Mouse (Mus musculus): ENCODE data around the gene Rad50. TPM values are rescaled to one million over a fixed set of nuclear protein-coding genes. Genes with fewer than 3 reads are reported as not detected.

Gene Rad50
- polyA plus RNA-seq, 2 experiments from 2014 or later, result 47.8 to 50.7 TPM

- no peak for ATAC-seq
These were observed 8.6 kb downstream of the Rad50 start for GRCm38 (mm10) chr11:53698521-53698920.

DNA sequence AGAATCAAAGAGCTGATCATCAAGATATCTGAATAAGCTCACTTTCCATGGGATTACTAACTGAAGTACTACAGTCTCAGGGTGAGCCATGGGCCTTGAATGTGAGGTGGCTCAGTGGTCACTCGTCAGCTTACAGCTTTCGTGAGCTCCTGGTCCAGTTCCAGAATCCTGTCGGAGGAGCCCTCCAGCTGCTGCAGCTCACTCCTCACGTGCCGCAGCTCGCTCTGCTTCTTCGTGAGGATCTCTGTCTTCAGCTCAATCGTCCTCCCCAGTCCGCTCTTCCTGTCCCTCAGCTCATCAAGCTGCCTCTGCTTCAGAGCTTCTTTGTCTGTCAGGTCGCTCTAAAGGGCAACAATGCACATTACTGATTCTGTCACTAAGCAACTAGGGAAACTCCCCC is 15.1 kb downstream of the Rad50 start:
- ATAC-seq, result no peak

- no peak for ATAC-seq
These were observed 24.1 kb downstream of the Rad50 start for GRCm38 (mm10) chr11:53682994-53683530.

DNA sequence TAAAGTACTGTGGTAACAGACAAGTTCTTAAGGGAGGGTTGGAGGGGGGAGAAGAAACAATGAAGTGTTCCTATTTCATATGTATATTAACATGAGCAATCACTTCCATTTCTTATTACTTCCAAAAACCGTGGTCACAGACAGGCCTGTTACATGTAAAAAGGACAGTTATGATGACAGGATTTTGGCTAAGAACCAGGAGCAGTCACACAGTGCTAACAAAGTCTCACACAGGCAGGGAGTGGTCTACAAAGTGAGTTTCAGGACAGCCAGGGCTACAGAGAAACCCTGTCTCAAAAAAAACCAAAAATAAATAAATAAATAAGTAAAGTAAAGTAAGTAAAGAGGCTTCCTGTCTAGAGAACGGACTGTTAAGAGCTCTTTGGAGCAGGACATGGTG is 24.9 kb downstream of the Rad50 start:
- no peak for ATAC-seq

DNA sequence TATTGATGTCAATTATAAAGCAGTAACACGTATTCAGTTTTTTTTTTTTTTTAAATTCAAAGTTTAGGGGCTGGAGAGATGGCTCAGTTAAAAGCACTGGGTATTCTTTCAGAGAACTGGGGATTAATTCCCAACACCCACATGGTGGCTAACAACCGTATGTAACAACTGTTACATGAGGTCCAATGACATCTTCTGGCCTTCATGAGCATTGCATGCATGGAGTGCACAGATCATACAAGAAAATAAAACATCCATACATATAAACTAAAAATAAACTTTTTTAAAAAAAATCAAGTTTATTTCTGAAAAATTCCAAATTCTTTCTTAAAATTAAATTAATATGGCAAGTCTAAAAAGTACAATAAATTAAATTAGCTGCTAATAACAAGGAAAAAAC is 25.4 kb downstream of the Rad50 start:
- no peak for ATAC-seq

- no peak for ATAC-seq
These were observed 27.0 kb downstream of the Rad50 start for GRCm38 (mm10) chr11:53680141-53680540.

DNA sequence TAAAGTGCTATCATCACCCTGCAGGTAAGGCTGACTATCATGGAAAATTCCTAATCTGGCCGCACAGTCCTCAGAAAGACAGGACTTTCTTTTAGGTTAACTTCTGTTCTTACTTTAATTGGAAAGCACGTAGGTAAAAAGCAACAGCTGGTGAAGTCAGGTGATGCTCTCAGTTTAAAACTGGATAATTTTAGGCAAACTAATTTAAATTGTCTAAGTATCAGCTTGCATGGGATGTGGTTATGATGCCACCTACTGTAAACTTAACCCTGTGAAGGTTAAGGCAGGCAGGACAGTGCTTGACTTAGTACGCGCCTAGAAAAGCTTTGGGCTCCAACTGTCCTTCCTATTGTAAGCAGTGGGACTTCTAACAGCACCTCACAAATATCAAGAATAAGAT is 35.7 kb downstream of the Rad50 start:
- ATAC-seq, result no peak

- no peak for ATAC-seq
These were observed 43.0 kb downstream of the Rad50 start for GRCm38 (mm10) chr11:53664091-53664490.

- peak; percentile 87 for ATAC-seq
These were observed 44.1 kb downstream of the Rad50 start for GRCm38 (mm10) chr11:53662794-53663674.

GRCm38 (mm10) chr11:53657828-53658227 is 49.3 kb downstream of the Rad50 start:
- ATAC-seq, result no peak

- ATAC-seq, result no peak
These were observed 49.7 kb downstream of the Rad50 start for GRCm38 (mm10) chr11:53657381-53657780.

DNA sequence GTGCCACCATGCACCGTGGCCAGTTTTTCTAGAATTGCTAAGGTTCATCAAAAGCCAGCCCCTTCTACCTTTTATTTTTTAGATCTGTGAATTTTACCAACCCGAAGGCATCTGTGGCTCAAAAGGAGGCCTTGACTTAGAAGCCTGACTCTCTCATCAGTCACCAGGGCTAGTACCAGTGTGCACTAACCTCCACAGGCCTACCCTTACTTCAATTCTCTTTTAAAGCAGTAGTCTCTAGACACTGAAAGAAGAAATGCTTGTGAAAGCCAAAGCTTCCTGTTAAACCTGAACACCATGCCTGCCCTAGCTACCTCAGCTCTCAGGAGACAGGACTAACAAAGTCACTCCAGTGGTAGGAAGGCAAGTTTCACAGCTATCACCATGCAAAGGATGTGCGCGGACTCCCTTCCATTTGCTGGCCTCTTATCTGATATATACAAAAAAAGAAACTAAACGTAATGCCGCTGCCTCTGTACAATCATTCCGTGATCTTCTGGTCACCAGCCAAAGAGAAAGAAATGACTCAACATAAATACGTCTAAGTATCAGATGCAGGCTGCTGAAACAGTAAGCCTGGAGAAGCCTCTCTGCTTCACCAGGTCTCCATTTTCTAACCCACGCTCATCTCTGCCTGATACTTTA is 50.4 kb downstream of the Rad50 start:
- ATAC-seq, result peak; percentile 90

- ATAC-seq, result no peak
These were observed 52.1 kb downstream of the Rad50 start for GRCm38 (mm10) chr11:53655043-53655442.

- ATAC-seq, result no peak
These were observed 54.7 kb downstream of the Rad50 start for GRCm38 (mm10) chr11:53652427-53652826.

- ATAC-seq, result no peak
These were observed 55.7 kb downstream of the Rad50 start for GRCm38 (mm10) chr11:53651441-53651840.

GRCm38 (mm10) chr11:53644017-53644416 is 63.1 kb downstream of the Rad50 start:
- no peak for ATAC-seq

GRCm38 (mm10) chr11:53642744-53643279 is 64.3 kb downstream of the Rad50 start:
- no peak for ATAC-seq

DNA sequence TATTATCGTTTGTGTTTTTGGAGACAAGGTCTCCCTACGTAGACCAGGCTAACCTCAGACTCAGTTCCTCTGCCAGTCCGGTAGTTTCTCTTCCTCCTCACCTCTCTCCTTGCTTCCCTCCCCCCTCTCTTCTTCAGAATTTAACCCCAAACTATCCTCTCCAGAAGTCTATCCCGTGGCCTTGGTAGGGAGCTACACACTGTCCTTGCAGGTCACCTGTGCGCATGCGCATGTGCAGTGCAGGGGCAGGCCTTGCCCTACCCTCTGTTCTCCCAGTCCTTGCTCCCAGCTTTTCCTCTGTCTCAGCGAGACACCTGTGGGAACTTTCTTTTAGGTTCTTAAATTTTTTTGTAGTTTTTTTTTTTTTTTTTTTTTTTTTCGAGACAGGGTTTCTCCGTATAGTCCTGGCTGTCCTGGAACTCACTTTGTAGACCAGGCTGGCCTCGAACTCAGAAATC is 69.3 kb downstream of the Rad50 start:
- no peak for ATAC-seq

- no peak for ATAC-seq
These were observed 69.9 kb downstream of the Rad50 start for GRCm38 (mm10) chr11:53637046-53637802.

DNA sequence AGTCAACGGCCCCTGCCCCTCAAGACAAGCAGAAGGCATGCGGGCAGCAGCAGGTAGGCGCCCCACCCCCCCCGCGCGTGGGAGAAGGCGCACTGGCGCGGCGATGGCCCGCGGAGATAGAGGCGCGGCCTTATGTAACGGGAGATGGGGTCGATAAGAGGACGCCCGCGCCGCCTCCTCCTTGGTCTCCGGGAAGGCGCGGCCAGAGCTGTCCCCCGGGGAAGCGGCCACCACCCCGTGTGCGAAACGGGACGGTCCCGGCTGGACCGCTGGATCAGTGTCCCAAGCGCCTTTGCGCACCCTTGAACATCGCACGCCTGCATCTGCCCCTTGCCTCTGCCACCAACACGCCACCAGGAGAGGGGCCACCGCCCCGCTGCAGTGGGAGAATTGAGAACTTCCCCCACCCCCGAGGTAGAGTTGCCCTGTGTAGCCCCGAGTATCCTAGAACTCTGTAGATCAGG is 70.9 kb downstream of the Rad50 start:
- peak; percentile 26 for ATAC-seq

DNA sequence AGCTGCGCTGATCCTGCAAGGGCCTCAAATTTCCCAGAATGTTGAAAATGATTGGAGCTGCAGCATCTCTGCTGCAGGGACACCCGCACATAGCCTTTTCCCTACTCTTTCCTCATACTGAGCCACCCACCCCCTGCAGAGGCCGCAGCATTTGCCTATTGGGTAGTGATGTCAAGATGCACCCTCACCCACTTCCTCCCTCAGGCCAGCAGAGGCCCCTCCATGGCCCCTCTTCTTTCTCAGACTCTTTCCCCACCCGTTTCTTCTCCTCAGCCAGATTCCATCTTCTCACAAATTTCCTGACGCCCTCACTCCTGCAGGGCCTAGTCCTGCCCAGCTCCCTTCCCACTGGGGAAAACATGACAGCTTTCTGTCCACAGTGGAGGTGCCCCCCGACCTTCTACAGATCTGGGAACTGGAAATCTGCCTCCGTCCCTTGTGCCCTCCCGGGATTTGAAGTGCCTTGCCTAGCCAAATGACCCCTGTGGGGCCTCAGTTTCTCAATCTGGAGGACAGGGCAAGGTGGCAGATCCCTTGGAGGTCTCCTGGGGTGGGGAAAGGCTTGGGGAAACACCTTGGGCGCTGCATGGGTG is 71.4 kb downstream of the Rad50 start:
- no peak for ATAC-seq

DNA sequence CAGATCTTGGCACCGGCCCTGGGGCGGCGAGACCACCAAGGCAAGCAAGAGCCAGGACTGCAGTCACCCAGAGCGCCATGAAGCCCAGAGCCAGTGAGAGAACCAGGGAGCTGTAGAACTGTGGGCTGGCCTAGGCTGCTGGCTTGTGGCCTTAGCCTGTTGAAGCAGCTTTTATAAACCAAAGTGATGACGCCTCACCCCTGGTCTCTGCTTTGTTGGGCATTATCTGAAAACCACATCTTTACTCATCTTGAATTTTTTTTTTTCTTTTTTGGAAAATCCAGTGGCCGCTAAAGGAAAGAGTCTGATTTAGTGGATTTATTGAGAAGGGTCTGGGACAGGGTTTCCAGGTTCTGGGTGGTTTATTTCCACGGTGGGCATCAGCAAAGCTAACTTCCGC is 72.6 kb downstream of the Rad50 start, which contains the start of gene Il13:
Il13 (minus strand) TSS at position 147 of the 400 bp plus-strand sequence.
- no peak for ATAC-seq

Measured in CD4-positive, CD25-positive, alpha-beta regulatory T cell, adult 4 months (primary cell).